Mouse (Mus musculus) CD4-positive helper T cell, adult 2 months (primary cell): ENCODE results near the gene Ubr2.

Experiments
- DNase-seq: peaks from one replicate; pipeline ENCODE4 v3.0.0-alpha.2; 2012; ENCODE audit warnings: low read depth, missing footprints, low spot score

Ubr2 gene

GRCm38 (mm10) chr17:46883107-46883506 lies 127.2 kb downstream of the Ubr2 start:
- no peak for DNase-seq

- no peak for DNase-seq
These were observed 128.6 kb downstream of the Ubr2 start for GRCm38 (mm10) chr17:46881728-46882127.

- DNase-seq, result no peak
These were observed 130.0 kb downstream of the Ubr2 start for GRCm38 (mm10) chr17:46880322-46880721.

GRCm38 (mm10) chr17:46879841-46880311 lies 130.5 kb downstream of the Ubr2 start:
- peak; percentile 76 for DNase-seq
